Mouse (Mus musculus): ENCODE measurements around the gene Crebbp.

DNA sequence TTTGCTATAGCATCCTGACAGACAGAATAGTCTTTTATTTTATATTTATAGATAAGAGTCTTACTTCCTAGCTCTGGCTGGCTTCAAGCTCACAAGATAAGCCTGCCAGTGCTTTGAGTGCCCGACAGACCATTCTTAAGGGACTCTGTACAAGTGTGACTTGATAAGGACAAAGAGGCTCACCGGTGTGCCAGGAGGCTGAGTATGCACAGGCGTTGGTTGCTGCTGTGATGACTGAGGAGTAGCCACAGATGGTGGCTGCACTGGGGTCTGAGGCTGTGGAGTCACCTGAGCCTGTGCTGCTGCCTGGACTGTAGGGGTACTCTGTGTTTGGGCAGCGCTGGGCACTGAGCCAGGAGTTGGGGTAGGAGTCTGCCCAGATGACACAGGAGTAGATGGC is 96.7 kb downstream of the Crebbp start:
- TF ChIP-seq MAX (IDR thresholded peaks at IDR 0.05; ENCODE audit: low read length) = no peak
- no peak for TF ChIP-seq EP300 (IDR thresholded peaks at IDR 0.05; ENCODE audit: low read length)
- no peak for TF ChIP-seq MXI1 (IDR thresholded peaks at IDR 0.05; ENCODE audit: low read depth, low read length)
- TF ChIP-seq SMC3 (IDR thresholded peaks at IDR 0.05; ENCODE audit: low read depth, low read length) = no peak

Data from CH12.LX (cell line).